Mouse (Mus musculus) cerebellum, postnatal 36 days (tissue): ENCODE results near the gene Rnft1.
A peak's percentile ranks its signal among the peaks of the same experiment; 100 is the strongest.
"Not testable (repeated sequence)": the region's sequence is repeated elsewhere in the genome, so short reads cannot be mapped to it uniquely, and the experiment has no call there.

Experiments
- DNase-seq, 2 experiments: peaks; one replicate each; pipeline ENCODE4 v3.0.0; 2021 to 2022; ENCODE audit warnings: mixed read lengths in 2 of 2

The Rnft1 gene

GRCm38 (mm10) chr11:86519751-86520150 lies 35.3 kb downstream of the Rnft1 start:
- DNase-seq = no peak

DNA sequence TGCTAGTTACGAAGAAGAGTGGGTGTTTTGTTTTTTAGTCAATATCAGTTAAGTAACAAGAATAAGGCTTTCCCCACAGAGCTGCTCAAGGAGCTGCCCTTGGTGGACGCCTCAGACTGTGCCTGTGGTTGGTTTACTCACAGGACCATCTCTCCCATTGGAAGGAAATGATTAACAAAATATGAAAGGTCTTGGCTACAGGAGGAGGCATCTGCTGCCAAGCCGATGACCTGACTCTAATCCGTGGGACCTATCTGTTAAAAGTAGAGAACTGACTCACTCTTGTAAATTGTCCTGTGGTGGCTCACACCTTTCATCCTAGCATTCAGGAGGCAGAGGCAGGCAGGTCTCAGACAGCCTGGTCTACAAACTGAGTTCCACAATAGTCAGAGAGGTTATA lies 43.1 kb downstream of the Rnft1 start:
- DNase-seq = no peak

GRCm38 (mm10) chr11:86532834-86533233 lies 48.4 kb downstream of the Rnft1 start:
- peak in 1 of 2 experiments; percentile 21 for DNase-seq

- not testable (repeated sequence) for DNase-seq
Measured at GRCm38 (mm10) chr11:86533302-86533701, 48.8 kb downstream of the Rnft1 start.

DNA sequence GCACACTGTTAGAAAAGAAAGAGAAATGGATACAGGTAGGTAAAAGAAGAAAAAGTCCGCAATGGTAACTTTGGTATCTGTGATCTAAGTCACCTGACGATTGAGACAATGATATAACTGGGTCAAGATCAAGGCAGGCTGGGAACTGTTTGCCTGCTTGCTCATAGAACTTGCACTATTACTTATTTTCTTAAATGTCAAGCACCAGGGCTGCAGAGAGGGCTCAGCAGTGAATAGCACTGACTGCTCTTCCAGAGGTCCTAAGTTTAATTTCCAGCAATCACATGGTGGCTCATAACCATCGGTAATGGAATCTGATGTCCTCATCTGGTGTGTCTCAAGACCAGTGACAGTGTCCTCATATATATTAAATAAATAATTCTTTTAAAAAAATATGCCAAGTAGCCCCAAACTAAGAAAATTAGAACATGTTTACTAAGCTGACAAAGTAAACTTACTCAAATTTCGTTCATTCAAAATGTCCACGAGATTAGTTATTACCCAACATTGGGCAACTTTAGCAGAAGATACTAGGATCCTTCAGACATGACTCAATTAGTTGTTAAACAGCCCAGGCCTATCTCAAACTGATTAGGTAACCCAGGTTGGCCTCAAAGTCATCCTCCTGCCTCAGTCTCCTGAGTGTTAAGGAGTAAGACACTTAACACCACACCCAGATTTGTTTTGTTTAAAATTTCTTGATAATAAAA lies 49.9 kb downstream of the Rnft1 start:
- DNase-seq = no peak

GRCm38 (mm10) chr11:86538786-86539185 lies 54.3 kb downstream of the Rnft1 start:
- no peak for DNase-seq

- no peak for DNase-seq
Measured at GRCm38 (mm10) chr11:86539716-86540475, 55.4 kb downstream of the Rnft1 start.

GRCm38 (mm10) chr11:86540476-86540845 lies 56.0 kb downstream of the Rnft1 start:
- DNase-seq = no peak

- no peak for DNase-seq
Measured at GRCm38 (mm10) chr11:86542851-86543250, 58.4 kb downstream of the Rnft1 start.

GRCm38 (mm10) chr11:86543960-86544638 lies 59.6 kb downstream of the Rnft1 start:
- peak in 1 of 2 experiments; percentile 47 for DNase-seq

DNA sequence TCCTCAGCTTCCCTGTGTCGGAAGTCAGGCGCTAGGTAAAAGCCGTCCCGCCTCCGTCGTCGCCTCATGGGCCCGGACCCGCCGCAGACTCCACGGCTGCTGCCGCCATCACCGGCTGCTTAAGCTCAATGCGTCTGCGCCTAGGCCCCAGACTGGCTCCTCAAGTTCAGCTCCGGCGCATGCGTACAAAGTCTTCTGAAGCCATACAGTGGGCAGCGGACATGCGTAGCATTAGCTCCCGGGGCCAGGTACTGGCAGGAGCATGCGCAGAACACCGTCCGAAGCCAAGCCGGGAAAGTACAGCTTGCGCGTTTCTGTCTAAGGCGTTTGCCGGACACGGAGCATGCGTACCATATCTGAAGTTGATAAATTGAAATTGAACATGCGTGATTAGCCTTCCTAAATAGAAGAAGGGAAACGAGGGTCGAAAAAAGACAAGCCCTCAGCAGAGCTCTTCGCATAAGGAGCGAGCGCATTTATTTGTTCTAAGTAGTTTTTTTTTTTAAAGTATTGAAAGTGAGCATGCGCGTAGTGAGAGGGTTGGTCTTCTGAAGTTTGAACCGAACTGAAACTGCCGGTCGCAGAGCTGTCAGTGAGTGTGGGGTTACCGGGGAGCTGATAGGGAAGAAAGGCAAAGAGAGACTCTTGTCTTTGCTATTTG lies 60.3 kb downstream of the Rnft1 start, which contains the start of the genes Rps6kb1 and Tubd1:
Rps6kb1 (minus strand) TSS at position 167 of the 661 bp plus-strand sequence.
Tubd1 (plus strand) TSS at position 353 of the 661 bp plus-strand sequence.
- peak; percentile 99 for DNase-seq

GRCm38 (mm10) chr11:86545556-86545955 lies 61.1 kb downstream of the Rnft1 start:
- DNase-seq = no peak

DNA sequence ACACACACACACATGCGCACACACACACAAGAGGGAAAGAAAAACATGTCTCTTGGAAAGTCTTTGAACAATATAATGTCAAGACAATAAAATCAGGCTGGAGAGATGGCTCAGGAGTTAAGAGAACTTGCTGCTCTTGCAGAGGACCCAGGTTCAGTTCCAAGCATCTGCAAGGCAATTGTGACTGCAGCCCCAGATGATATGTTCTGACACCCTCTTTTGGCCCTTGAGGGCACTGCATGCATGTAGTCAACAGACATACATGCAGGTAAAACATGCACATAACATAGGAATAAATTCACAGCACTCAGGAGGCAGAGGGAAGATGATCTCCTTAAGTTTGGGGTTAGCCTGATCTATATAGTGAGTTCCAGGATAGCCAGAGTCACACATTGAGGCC lies 63.0 kb downstream of the Rnft1 start:
- DNase-seq = no peak
